22 mouse cellular contexts compared by ENCODE assay signal in the genomic region with DNA sequence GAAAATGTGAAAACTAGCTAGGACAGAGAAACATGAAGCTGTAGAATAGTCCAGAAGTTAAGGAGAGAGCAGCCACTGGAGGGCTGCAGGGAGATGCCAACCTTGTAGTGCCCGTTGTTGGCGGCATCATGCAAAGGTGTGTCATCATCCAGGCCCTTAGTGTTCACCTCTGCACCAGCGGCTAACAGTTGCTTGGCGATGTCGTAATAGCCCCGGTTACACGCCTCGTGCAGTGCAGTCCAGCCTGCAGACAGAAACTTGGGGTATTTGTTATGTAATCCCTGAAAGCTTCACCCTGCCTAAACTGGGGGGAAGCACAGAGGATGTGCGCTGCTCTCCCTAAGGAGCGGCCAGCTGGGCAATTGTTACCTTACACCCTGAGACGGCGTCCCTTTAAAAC. TPM values are rescaled to one million over a fixed set of nuclear protein-coding genes. Genes with fewer than 3 reads are reported as not detected.
DNase-seq lines count a peak whose midpoint lies in the region; TF ChIP-seq lines count a peak whose summit lies in the region.
"Had no signal": no experiment of that assay in that cellular context is flagged by ENCODE, and none has a peak within 500 bp of the region (broad histone marks: within the 10 kb centered on the region; RNA-seq: fewer than 3 reads in every experiment).

No protein-coding gene starts in this region.

- peak overlapping the region; percentile 42 for H3K27ac ChIP-seq in liver, adult 2 months (replicated peaks; ENCODE audit: insufficient read depth, low read depth, low read length)
- peak overlapping the region; percentile 37; the same call in 1 of the 2 replicates for H3K27ac ChIP-seq in brown adipose tissue, adult 24 weeks (replicated peaks; ENCODE audit: low read depth, low read length)
- H3K27ac ChIP-seq: embryonic facial prominence, embryonic 12.5 days; forebrain, embryonic 13.5 days; liver, embryonic 13.5 days; neural tube, embryonic 15.5 days; stomach, embryonic 15.5 days had no signal

- H3K36me3 ChIP-seq in liver, adult 2 months (ENCODE audit: control insufficient read depth, insufficient read depth, low read length), result peaks cover 27% of the 10 kb centered on the region
- H3K36me3 ChIP-seq in megakaryocyte, embryonic 14.5 days (replicated peaks; ENCODE audit: low read length), result peaks cover 95% of the 10 kb centered on the region

- no peaks in the 10 kb centered on the region for H3K27me3 ChIP-seq in liver, adult 2 months (ENCODE audit: control insufficient read depth, insufficient read depth, low read length)
- no peaks in the 10 kb centered on the region for H3K27me3 ChIP-seq in megakaryocyte, embryonic 14.5 days (replicated peaks)
- H3K27me3 ChIP-seq: embryonic facial prominence, embryonic 12.5 days; forebrain, embryonic 13.5 days; liver, embryonic 13.5 days; neural tube, embryonic 15.5 days; stomach, embryonic 15.5 days had no signal

- peak; percentile 54 for TF ChIP-seq CTCF in liver, adult 2 months (IDR thresholded peaks at IDR 0.05; ENCODE audit: low read depth, low read length)

- peaks cover 11% of the 10 kb centered on the region; the same call in 1 of the 2 replicates for H3K79me2 ChIP-seq in liver, adult 2 months (ENCODE audit: control insufficient read depth, insufficient read depth, low read length)

- H3K4me1 ChIP-seq in liver, adult 2 months (ENCODE audit: control insufficient read depth, insufficient read depth, low read length), result peaks cover 28% of the 10 kb centered on the region
- peaks cover 22% of the 10 kb centered on the region for H3K4me1 ChIP-seq in brown adipose tissue, adult 24 weeks (ENCODE audit: control insufficient read depth, insufficient read depth, insufficient read length, low read length)
- H3K4me1 ChIP-seq in megakaryocyte, embryonic 14.5 days, result peaks cover 59% of the 10 kb centered on the region
- H3K4me1 ChIP-seq: embryonic facial prominence, embryonic 12.5 days; forebrain, embryonic 13.5 days; neural tube, embryonic 15.5 days; stomach, embryonic 15.5 days had no signal

- TF ChIP-seq POLR2A in liver, adult 2 months (IDR thresholded peaks at IDR 0.05; ENCODE audit: extremely low read depth, insufficient read depth, low read length), result no peak

- H3K9me3 ChIP-seq in megakaryocyte, embryonic 14.5 days, result no peaks in the 10 kb centered on the region
- H3K9me3 ChIP-seq: embryonic facial prominence, embryonic 12.5 days; forebrain, embryonic 13.5 days; liver, embryonic 13.5 days; neural tube, embryonic 15.5 days; stomach, embryonic 15.5 days had no signal

- no peak overlapping the region for H3K4me3 ChIP-seq in liver, adult 2 months (ENCODE audit: insufficient read depth, low read depth, low read length)
- H3K4me3 ChIP-seq in brown adipose tissue, adult 24 weeks (ENCODE audit: insufficient read depth, low read depth, low read length), result no peak overlapping the region
- H3K4me3 ChIP-seq in megakaryocyte, embryonic 14.5 days (replicated peaks), result peak overlapping the region; percentile 57
- H3K4me3 ChIP-seq: embryonic facial prominence, embryonic 12.5 days; erythroblast, embryonic 14.5 days; forebrain, embryonic 13.5 days; liver, embryonic 13.5 days; myocyte; neural tube, embryonic 15.5 days; stomach, embryonic 15.5 days had no signal

- peak; percentile 91 for DNase-seq in liver, adult 2 months (ENCODE audit: extremely low read depth, low read depth, low spot score)
- DNase-seq in liver, result no peak
- DNase-seq in adipocyte (ENCODE audit: low spot score), result peak; percentile 25
- DNase-seq in B cell, adult 2 months, result no peak
- no peak for DNase-seq in thymus, adult 18-20 months
- DNase-seq: cerebellum, adult 8-10 months; heart, adult 11 months; kidney, adult 9 months; kidney, postnatal 36 days; left cerebral cortex, postnatal 4 days; liver, embryonic 13.5 days; midbrain, embryonic 14.5 days; right cerebral cortex, postnatal 14 days had no signal

- no peak overlapping the region for H3K9ac ChIP-seq in liver, adult 2 months (ENCODE audit: low read depth, low read length)
- H3K9ac ChIP-seq: embryonic facial prominence, embryonic 12.5 days; forebrain, embryonic 13.5 days; liver, embryonic 13.5 days; neural tube, embryonic 15.5 days; stomach, embryonic 15.5 days had no signal

- WGBS in liver, adult 2 months, result 32% methylated on average over 12 of the region's 12 CpGs

RNA-seq across cellular contexts. Expression of a gene that starts 50.7 kb away (rescaled TPM):
- 0.07 TPM in 1 of 2 replicates, not detected in the other for total RNA-seq in liver, adult 2 months (2014; rRNA removed)
- 0.06 and 0.11 TPM in 2 replicates for polyA plus RNA-seq in liver, adult 2 months (2012; rRNA removed)
- 0.32 TPM in 1 of 2 replicates, not detected in the other for polyA plus RNA-seq in brown adipose tissue, adult 24 weeks (2012; ENCODE audit: insufficient read depth, insufficient read length, missing spikeins)
- polyA plus RNA-seq in megakaryocyte, embryonic 14.5 days (2012; ENCODE audit: insufficient read depth, low replicate concordance), result not detected in 2 replicates
- polyA plus RNA-seq: erythroblast, embryonic 14.5 days; spleen, adult 2 months had no signal

Comparison
In these comparisons a context has a peak if more than half of its experiments do, and no peak if none do; other contexts are left out.
1. DNase-seq: peak in liver, adult 2 months (single experiment) and adipocyte (single experiment); none in liver (single experiment), B cell, adult 2 months (0 of 2) and thymus, adult 18-20 months (0 of 2).